Mouse (Mus musculus): ENCODE results near the gene Gm16223. TPM values are rescaled to one million over a fixed set of nuclear protein-coding genes. Genes with fewer than 3 reads are reported as not detected.
A peak's percentile ranks its signal among the peaks of the same experiment; 100 is the strongest.

The Gm16223 gene
- polyA plus RNA-seq (2014; fragmentation: Nextera tagmentation; extraction: Ambion mirVana), result not detected in 2 replicates

DNA sequence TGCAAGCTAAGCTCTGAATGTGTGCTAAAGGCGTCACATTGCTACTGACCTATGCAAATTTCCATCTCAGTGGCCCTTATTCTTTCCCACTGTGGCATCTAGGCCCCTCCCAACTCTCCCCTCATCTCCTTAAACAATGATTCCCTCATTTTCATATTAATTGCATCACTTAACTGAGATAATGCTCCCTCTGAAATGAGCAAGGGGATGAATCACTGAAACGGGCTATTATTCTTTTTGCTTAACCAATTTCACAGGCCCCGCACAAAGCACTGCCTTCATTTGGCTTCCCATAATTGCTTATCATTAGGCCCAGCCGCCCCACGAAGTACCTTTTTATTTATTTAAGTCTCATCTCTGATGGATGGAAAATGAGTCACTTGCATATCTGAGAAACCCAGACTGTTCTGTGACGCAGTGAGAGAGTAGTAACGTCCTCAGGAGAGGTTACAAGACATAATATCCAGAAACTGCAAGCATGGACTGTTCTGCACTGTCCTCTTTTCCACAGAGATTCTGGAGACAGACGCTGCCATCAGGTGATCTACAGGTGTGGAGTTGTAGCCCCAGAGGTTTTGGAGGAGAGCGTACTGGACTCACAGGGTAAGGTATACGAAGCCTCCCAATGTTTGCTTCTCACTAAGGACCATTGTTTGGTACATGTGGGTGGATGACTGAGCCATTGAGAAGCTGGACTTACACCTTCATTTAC, at the start of gene Gm16223:
Gm16223 (plus strand) TSS at position 485 of the 712 bp plus-strand sequence.
- Histone ChIP-seq H3K9me3 (ENCODE audit: control insufficient read depth, low read length) (no peaks in the 10 kb centered on the region), H3K27me3 (ENCODE audit: control insufficient read depth, insufficient read depth, low read length) (no peaks in the 10 kb centered on the region), H3K4me1 (replicated peaks; ENCODE audit: control insufficient read depth, insufficient read depth, low read length) (no peaks in the 10 kb centered on the region), H3K4me2 (replicated peaks; ENCODE audit: low read depth, low read length) (no peak within 1 kb of the TSS), H3K9ac (ENCODE audit: low read depth, low read length) (no peak within 1 kb of the TSS), H3K4me3 (ENCODE audit: low read depth, low read length) (no peak within 1 kb of the TSS), H3K27ac (ENCODE audit: low read depth, low read length) (no peak within 1 kb of the TSS), H3K36me3 (ENCODE audit: control insufficient read depth, insufficient read depth, low read length) (no peaks in the 10 kb centered on the region)
- 78% methylated on average over 10 of the region's 10 CpGs for WGBS
- DNase-seq (ENCODE audit: low spot score) (peak; percentile 0), ATAC-seq (ENCODE audit: low FRiP score) (peak; percentile 87)

DNA sequence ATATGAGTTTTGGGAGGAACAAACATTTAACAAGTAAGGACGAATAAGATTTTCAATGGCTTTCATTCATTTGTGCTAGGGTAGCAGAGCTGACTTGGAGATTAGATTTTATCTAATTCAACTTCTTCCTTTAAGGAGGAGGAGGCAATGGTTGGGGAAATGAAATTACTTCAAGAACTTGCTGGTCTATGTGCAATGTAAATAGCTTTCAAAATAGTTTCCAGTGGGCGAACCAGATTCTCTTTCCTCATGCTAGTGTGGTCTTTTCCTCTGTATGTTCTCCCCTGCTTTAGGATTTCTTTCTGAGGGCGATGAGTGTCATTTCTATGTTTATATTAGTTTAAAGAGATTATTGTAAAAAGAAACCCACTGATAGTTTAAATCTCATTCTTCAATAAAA, 45.7 kb upstream of the Gm16223 start:
- Histone ChIP-seq H3K9me3 (ENCODE audit: control insufficient read depth, low read length) (no peaks in the 10 kb centered on the region), H3K4me3 (ENCODE audit: low read depth, low read length) (no peak overlapping the region), H3K27me3 (ENCODE audit: control insufficient read depth, insufficient read depth, low read length) (no peaks in the 10 kb centered on the region), H3K9ac (ENCODE audit: low read depth, low read length) (no peak overlapping the region), H3K4me1 (replicated peaks; ENCODE audit: control insufficient read depth, insufficient read depth, low read length) (no peaks in the 10 kb centered on the region), H3K4me2 (replicated peaks; ENCODE audit: low read depth, low read length) (no peak overlapping the region), H3K36me3 (ENCODE audit: control insufficient read depth, insufficient read depth, low read length) (no peaks in the 10 kb centered on the region), H3K27ac (ENCODE audit: low read depth, low read length) (no peak overlapping the region)
- ATAC-seq (ENCODE audit: low FRiP score), result no peak
- DNase-seq (ENCODE audit: low spot score), result no peak
- 88% methylated on average over 3 of the region's 3 CpGs for WGBS

GRCm38 (mm10) chr5:42023521-42023920, 44.2 kb upstream of the Gm16223 start:
- DNase-seq (ENCODE audit: low spot score), result no peak
- H3K9ac ChIP-seq (ENCODE audit: low read depth, low read length), result no peak overlapping the region
- no peak overlapping the region for H3K4me3 ChIP-seq (ENCODE audit: low read depth, low read length)
- no peaks in the 10 kb centered on the region for H3K27me3 ChIP-seq (ENCODE audit: control insufficient read depth, insufficient read depth, low read length)
- H3K9me3 ChIP-seq (ENCODE audit: control insufficient read depth, low read length), result no peaks in the 10 kb centered on the region
- H3K36me3 ChIP-seq (ENCODE audit: control insufficient read depth, insufficient read depth, low read length), result no peaks in the 10 kb centered on the region
- WGBS, result 89% methylated on average over 1 of the region's 1 CpGs
- ATAC-seq (ENCODE audit: low FRiP score), result no peak
- H3K27ac ChIP-seq (ENCODE audit: low read depth, low read length), result no peak overlapping the region
- H3K4me2 ChIP-seq (replicated peaks; ENCODE audit: low read depth, low read length), result no peak overlapping the region
- H3K4me1 ChIP-seq (replicated peaks; ENCODE audit: control insufficient read depth, insufficient read depth, low read length), result no peaks in the 10 kb centered on the region

- Histone ChIP-seq H3K9me3 (ENCODE audit: control insufficient read depth, low read length) (no peaks in the 10 kb centered on the region), H3K4me2 (replicated peaks; ENCODE audit: low read depth, low read length) (no peak overlapping the region), H3K4me1 (replicated peaks; ENCODE audit: control insufficient read depth, insufficient read depth, low read length) (no peaks in the 10 kb centered on the region), H3K27me3 (ENCODE audit: control insufficient read depth, insufficient read depth, low read length) (no peaks in the 10 kb centered on the region), H3K9ac (ENCODE audit: low read depth, low read length) (no peak overlapping the region), H3K27ac (ENCODE audit: low read depth, low read length) (no peak overlapping the region), H3K4me3 (ENCODE audit: low read depth, low read length) (no peak overlapping the region), H3K36me3 (ENCODE audit: control insufficient read depth, insufficient read depth, low read length) (no peaks in the 10 kb centered on the region)
- 55% methylated on average over 15 of the region's 15 CpGs for WGBS
- DNase-seq (ENCODE audit: low spot score), result no peak
- 0 out of 2 replicates have a peak, but pooled peaks have one; percentile 22 for ATAC-seq (ENCODE audit: low FRiP score)
Observed at GRCm38 (mm10) chr5:42036388-42037082, 31.2 kb upstream of the Gm16223 start.

- DNase-seq (ENCODE audit: low spot score) (no peak), ATAC-seq (ENCODE audit: low FRiP score) (no peak)
- Histone ChIP-seq H3K36me3 (ENCODE audit: control insufficient read depth, insufficient read depth, low read length) (no peaks in the 10 kb centered on the region), H3K4me1 (replicated peaks; ENCODE audit: control insufficient read depth, insufficient read depth, low read length) (no peaks in the 10 kb centered on the region), H3K4me3 (ENCODE audit: low read depth, low read length) (no peak overlapping the region), H3K27me3 (ENCODE audit: control insufficient read depth, insufficient read depth, low read length) (no peaks in the 10 kb centered on the region), H3K27ac (ENCODE audit: low read depth, low read length) (no peak overlapping the region), H3K9me3 (ENCODE audit: control insufficient read depth, low read length) (no peaks in the 10 kb centered on the region), H3K4me2 (replicated peaks; ENCODE audit: low read depth, low read length) (no peak overlapping the region), H3K9ac (ENCODE audit: low read depth, low read length) (no peak overlapping the region)
- 90% methylated on average over 4 of the region's 4 CpGs for WGBS
Observed at GRCm38 (mm10) chr5:42054636-42055035, 13.1 kb upstream of the Gm16223 start.

GRCm38 (mm10) chr5:42055151-42055550, 12.6 kb upstream of the Gm16223 start:
- no peaks in the 10 kb centered on the region for H3K36me3 ChIP-seq (ENCODE audit: control insufficient read depth, insufficient read depth, low read length)
- no peak overlapping the region for H3K9ac ChIP-seq (ENCODE audit: low read depth, low read length)
- ATAC-seq (ENCODE audit: low FRiP score) (no peak), DNase-seq (ENCODE audit: low spot score) (no peak)
- no peaks in the 10 kb centered on the region for H3K27me3 ChIP-seq (ENCODE audit: control insufficient read depth, insufficient read depth, low read length)
- H3K4me2 ChIP-seq (replicated peaks; ENCODE audit: low read depth, low read length), result no peak overlapping the region
- H3K27ac ChIP-seq (ENCODE audit: low read depth, low read length), result no peak overlapping the region
- H3K9me3 ChIP-seq (ENCODE audit: control insufficient read depth, low read length), result no peaks in the 10 kb centered on the region
- no peak overlapping the region for H3K4me3 ChIP-seq (ENCODE audit: low read depth, low read length)
- H3K4me1 ChIP-seq (replicated peaks; ENCODE audit: control insufficient read depth, insufficient read depth, low read length), result no peaks in the 10 kb centered on the region
- 92% methylated on average over 5 of the region's 5 CpGs for WGBS

DNA sequence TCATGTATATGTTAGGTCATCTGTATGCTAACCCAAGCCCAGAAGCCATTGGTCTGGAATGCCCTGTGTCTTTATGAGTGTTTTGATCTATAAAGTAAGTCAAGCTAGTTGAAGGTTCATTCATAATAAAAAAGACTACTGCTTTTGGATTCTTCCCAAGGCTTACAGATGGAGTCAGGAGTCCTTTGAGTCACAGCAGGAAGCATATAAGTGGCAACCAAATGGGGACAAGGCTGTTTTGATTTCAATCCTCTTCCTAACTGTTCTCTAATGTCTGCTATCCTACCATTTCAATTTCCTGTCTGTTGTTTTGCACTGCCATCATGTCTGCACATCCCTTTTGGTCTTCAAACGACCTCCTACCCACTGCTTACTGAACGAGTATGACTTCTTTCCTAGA, 2.7 kb upstream of the Gm16223 start:
- no peaks in the 10 kb centered on the region for H3K36me3 ChIP-seq (ENCODE audit: control insufficient read depth, insufficient read depth, low read length)
- no peak overlapping the region for H3K27ac ChIP-seq (ENCODE audit: low read depth, low read length)
- H3K4me3 ChIP-seq (ENCODE audit: low read depth, low read length), result no peak overlapping the region
- no peak for ATAC-seq (ENCODE audit: low FRiP score)
- no peak overlapping the region for H3K9ac ChIP-seq (ENCODE audit: low read depth, low read length)
- H3K9me3 ChIP-seq (ENCODE audit: control insufficient read depth, low read length), result no peaks in the 10 kb centered on the region
- H3K27me3 ChIP-seq (ENCODE audit: control insufficient read depth, insufficient read depth, low read length), result no peaks in the 10 kb centered on the region
- DNase-seq (ENCODE audit: low spot score), result no peak
- no peak overlapping the region for H3K4me2 ChIP-seq (replicated peaks; ENCODE audit: low read depth, low read length)
- WGBS, result 79% methylated on average over 2 of the region's 2 CpGs
- no peaks in the 10 kb centered on the region for H3K4me1 ChIP-seq (replicated peaks; ENCODE audit: control insufficient read depth, insufficient read depth, low read length)

- no peak for DNase-seq (ENCODE audit: low spot score)
- 80% methylated on average over 3 of the region's 3 CpGs for WGBS
- Histone ChIP-seq H3K9ac (ENCODE audit: low read depth, low read length) (no peak overlapping the region), H3K4me2 (replicated peaks; ENCODE audit: low read depth, low read length) (no peak overlapping the region), H3K9me3 (ENCODE audit: control insufficient read depth, low read length) (no peaks in the 10 kb centered on the region), H3K4me1 (replicated peaks; ENCODE audit: control insufficient read depth, insufficient read depth, low read length) (no peaks in the 10 kb centered on the region), H3K36me3 (ENCODE audit: control insufficient read depth, insufficient read depth, low read length) (no peaks in the 10 kb centered on the region), H3K27ac (ENCODE audit: low read depth, low read length) (no peak overlapping the region), H3K4me3 (ENCODE audit: low read depth, low read length) (no peak overlapping the region), H3K27me3 (ENCODE audit: control insufficient read depth, insufficient read depth, low read length) (no peaks in the 10 kb centered on the region)
- peak; percentile 64 for ATAC-seq (ENCODE audit: low FRiP score)
Observed at GRCm38 (mm10) chr5:42067075-42067474, 685 bp upstream of the Gm16223 start.

- no peak for DNase-seq (ENCODE audit: low spot score)
- peak; percentile 66 for ATAC-seq (ENCODE audit: low FRiP score)
- Histone ChIP-seq H3K4me2 (replicated peaks; ENCODE audit: low read depth, low read length) (no peak overlapping the region), H3K9ac (ENCODE audit: low read depth, low read length) (no peak overlapping the region), H3K4me3 (ENCODE audit: low read depth, low read length) (no peak overlapping the region), H3K27ac (ENCODE audit: low read depth, low read length) (no peak overlapping the region), H3K9me3 (ENCODE audit: control insufficient read depth, low read length) (no peaks in the 10 kb centered on the region), H3K36me3 (ENCODE audit: control insufficient read depth, insufficient read depth, low read length) (no peaks in the 10 kb centered on the region), H3K27me3 (ENCODE audit: control insufficient read depth, insufficient read depth, low read length) (no peaks in the 10 kb centered on the region), H3K4me1 (replicated peaks; ENCODE audit: control insufficient read depth, insufficient read depth, low read length) (no peaks in the 10 kb centered on the region)
- WGBS, result 76% methylated on average over 1 of the region's 1 CpGs
Observed at GRCm38 (mm10) chr5:42068188-42068579, 424 bp downstream of the Gm16223 start.

Data from hindbrain, embryonic 11.5 days (tissue).